8 mouse cellular contexts compared by ENCODE assay signal in the genomic region with DNA sequence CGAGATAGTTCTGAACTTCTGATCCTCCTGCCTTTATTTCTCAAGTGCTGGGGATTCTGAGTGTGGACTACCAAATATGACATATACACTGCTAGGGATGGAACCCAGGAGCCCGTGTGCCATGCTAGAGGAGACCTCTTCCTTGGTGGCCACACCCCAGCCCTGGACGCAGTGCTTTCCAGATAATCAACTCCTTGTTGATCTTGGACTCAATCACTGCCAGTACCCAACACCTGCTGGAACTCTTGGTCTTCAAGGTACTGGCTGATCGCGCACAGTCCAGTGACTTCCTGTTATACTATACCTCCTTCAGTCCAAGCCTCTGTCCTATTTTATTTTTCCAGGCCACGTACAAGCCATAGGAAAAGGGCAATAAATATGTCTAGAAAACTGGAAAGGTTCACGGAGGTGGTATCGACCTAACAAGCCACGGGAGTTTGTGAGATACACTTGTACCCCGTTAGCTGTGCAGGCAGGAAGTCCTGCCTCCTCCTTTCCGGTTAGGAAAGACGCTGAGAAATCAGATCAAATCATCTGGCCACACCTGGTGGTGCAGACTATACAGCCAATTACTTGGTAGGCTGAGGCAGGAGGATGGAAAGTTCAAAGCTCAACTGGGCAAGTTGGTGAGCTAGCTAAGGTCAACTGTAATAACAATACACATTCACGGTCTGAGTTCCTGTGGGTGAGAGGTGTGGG. TPM values are rescaled to one million over a fixed set of nuclear protein-coding genes. Genes with fewer than 3 reads are reported as not detected.
DNase-seq lines count a peak whose midpoint lies in the region; ATAC-seq and TF ChIP-seq lines count a peak whose summit lies in the region.

No protein-coding gene starts in this region.

- H3K36me3 ChIP-seq in CH12.LX (replicated peaks in 1 of 2; ENCODE audit: control insufficient read depth in 1 of 2, insufficient read depth in 1 of 2, low read length in 1 of 2): peaks cover 7 to 27% of the 10 kb centered on the region in 2 experiments
- peaks cover 9% of the 10 kb centered on the region for H3K36me3 ChIP-seq in limb, embryonic 15.5 days

- 45% methylated on average over 13 of the region's 13 CpGs for WGBS in limb, embryonic 15.5 days
- 51% methylated on average over 13 of the region's 13 CpGs for WGBS in olfactory bulb, adult 2 months

- no peak for TF ChIP-seq POLR2A in CH12.LX (IDR thresholded peaks at IDR 0.05; ENCODE audit: low read depth, low read length)
- TF ChIP-seq POLR2A in olfactory bulb, adult 2 months (IDR thresholded peaks at IDR 0.05; ENCODE audit: insufficient read depth, low read depth, low read length): no peak

- TF ChIP-seq RAD21 in CH12.LX (IDR thresholded peaks at IDR 0.05; ENCODE audit: low read depth, low read length): no peak

- peak overlapping the region; percentile 91; the same call in 1 of the 2 replicates for H3K9ac ChIP-seq in CH12.LX (ENCODE audit: insufficient read depth, low read depth)
- peak overlapping the region; percentile 87; the same call in 1 of the 2 replicates for H3K9ac ChIP-seq in limb, embryonic 15.5 days

- H3K27ac ChIP-seq in CH12.LX (ENCODE audit: insufficient read depth, low read depth): peak overlapping the region; percentile 48
- peak overlapping the region; percentile 43; the same call in 1 of the 2 replicates for H3K27ac ChIP-seq in limb, embryonic 15.5 days
- peak overlapping the region; percentile 86 for H3K27ac ChIP-seq in olfactory bulb, adult 2 months (ENCODE audit: insufficient read depth, low read depth, low read length)

- peaks cover 5 to 32% of the 10 kb centered on the region in 2 experiments for H3K4me1 ChIP-seq in CH12.LX (ENCODE audit: control insufficient read depth in 1 of 2, insufficient read depth in 2 of 2)
- peaks cover 30% of the 10 kb centered on the region for H3K4me1 ChIP-seq in limb, embryonic 15.5 days
- H3K4me1 ChIP-seq in olfactory bulb, adult 2 months (ENCODE audit: control insufficient read depth, insufficient read depth, low read length): peaks cover 14% of the 10 kb centered on the region

- DNase-seq in heart, adult 11 months: peak; percentile 93
- no peak for DNase-seq in heart, adult 9 months (ENCODE audit: low spot score in 2 of 2)
- no peak for DNase-seq in CH12.LX (ENCODE audit: extremely low read depth)
- no peak for DNase-seq in kidney, postnatal 36 days
- DNase-seq in spleen, adult 18-20 months: no peak

- ATAC-seq in erythroid progenitor cell, adult 5-6 weeks (replicated peaks; ENCODE audit: low FRiP score, poor library complexity, severe bottlenecking): peak; percentile 75
- ATAC-seq in limb, embryonic 15.5 days (ENCODE audit: insufficient number of reproducible peaks, low FRiP score, low TSS enrichment, low read depth): peak; percentile 3; the same call in 1 of the 2 replicates

- TF ChIP-seq EP300 in CH12.LX (IDR thresholded peaks at IDR 0.05; ENCODE audit: low read length): no peak

- dilution Hi-C loops in CH12.LX (cut with MboI; ENCODE audit: extremely low pct_ligation_motif_present, extremely low pct_unique_long_range_greater_than_20kb, low sequenced_read_pairs): no loop called here

- TF ChIP-seq CTCF in CH12.LX (conservative IDR thresholded peaks at IDR 0.05 in 1 of 2, IDR thresholded peaks at IDR 0.05 in 1 of 2; ENCODE audit: low read depth in 2 of 2, low read length in 2 of 2): no peak
- no peak for TF ChIP-seq CTCF in olfactory bulb, adult 2 months (IDR thresholded peaks at IDR 0.05; ENCODE audit: insufficient read depth, low read depth, low read length)

- in situ Hi-C loops in CH12.LX (cut with MboI; ENCODE audit: low pct_ligation_motif_present, low pct_unique_long_range_greater_than_20kb, low sequenced_read_pairs): no loop called here

- H3K9me3 ChIP-seq in CH12.LX (replicated peaks; ENCODE audit: low read length): no peaks in the 10 kb centered on the region
- no peaks in the 10 kb centered on the region for H3K9me3 ChIP-seq in limb, embryonic 15.5 days

- peak overlapping the region; percentile 74 to 98 (median 95) for H3K4me3 ChIP-seq in CH12.LX (replicated peaks in 1 of 3; ENCODE audit: low read depth in 2 of 3, low read length in 2 of 3, poor library complexity in 1 of 3)
- peak overlapping the region; percentile 99 for H3K4me3 ChIP-seq in limb, embryonic 15.5 days
- peak overlapping the region; percentile 94 for H3K4me3 ChIP-seq in olfactory bulb, adult 2 months (ENCODE audit: insufficient read depth, low read depth, low read length)

- H3K79me2 ChIP-seq in CH12.LX (replicated peaks; ENCODE audit: control insufficient read depth, extremely low read depth, insufficient read depth, poor library complexity, severe bottlenecking): peaks cover 38% of the 10 kb centered on the region

- H3K4me2 ChIP-seq in CH12.LX (ENCODE audit: insufficient read depth, low read depth, poor library complexity, severe bottlenecking): peak overlapping the region; percentile 87
- H3K4me2 ChIP-seq in limb, embryonic 15.5 days: peak overlapping the region; percentile 93

- no peaks in the 10 kb centered on the region for H3K27me3 ChIP-seq in CH12.LX (replicated peaks)
- no peaks in the 10 kb centered on the region for H3K27me3 ChIP-seq in limb, embryonic 15.5 days

TF ChIP-seq in CH12.LX, 34 proteins besides CTCF, POLR2A, EP300 and RAD21:
- TF ChIP-seq MXI1 (IDR thresholded peaks at IDR 0.05; ENCODE audit: low read depth, low read length) (no peak; the same call in none of the 2 replicates), RCOR1 (conservative IDR thresholded peaks at IDR 0.05; ENCODE audit: low read depth, low read length) (no peak), TCF12 (IDR thresholded peaks at IDR 0.05; ENCODE audit: low read depth, low read length) (no peak), MAX (IDR thresholded peaks at IDR 0.05; ENCODE audit: low read length) (peak; percentile 60), ZKSCAN1 (IDR thresholded peaks at IDR 0.05; ENCODE audit: borderline replicate concordance, low read depth, low read length) (no peak), MAZ (IDR thresholded peaks at IDR 0.05; ENCODE audit: low read depth, low read length) (no peak), PAX5 (IDR thresholded peaks at IDR 0.05; ENCODE audit: low read length) (no peak), HCFC1 (IDR thresholded peaks at IDR 0.05; ENCODE audit: low read depth, low read length) (no peak), IRF4 (IDR thresholded peaks at IDR 0.05; ENCODE audit: low read depth, low read length) (no peak), MYC (IDR thresholded peaks at IDR 0.05; ENCODE audit: low read depth, low read length) (no peak; the same call in 1 of the 2 replicates), JUND (conservative IDR thresholded peaks at IDR 0.05; ENCODE audit: low read depth, low read length) (no peak), TBP (conservative IDR thresholded peaks at IDR 0.05; ENCODE audit: low read depth, low read length) (peak; percentile 80), ELF1 (IDR thresholded peaks at IDR 0.05; ENCODE audit: low read depth, low read length) (peak; percentile 40)
TF ChIP-seq in CH12.LX: peak in this region for 3.

RNA-seq across cellular contexts. Expression of a gene that starts 10.0 kb away (rescaled TPM):
- total RNA-seq in CH12.LX (2012; rRNA removed) (8.6 and 10.5 TPM in 2 replicates), CH12.LX (2014; rRNA removed) (7.2 and 9.1 TPM in 2 replicates)
- 22.8 and 23.0 TPM in 2 replicates for polyA plus RNA-seq in CH12.LX (2012; ENCODE audit: insufficient read length, low read depth)
- total RNA-seq in erythroid progenitor cell, adult 5-6 weeks (2015; ENCODE audit: low replicate concordance): 7.5 and 8.6 TPM in 2 replicates
- total RNA-seq in erythroid progenitor cell, adult 5-6 weeks (2017; ENCODE audit: low replicate concordance): 5.4 and 7.4 TPM in 2 replicates
- 12.9 and 15.3 TPM in 2 replicates for polyA plus RNA-seq in limb, embryonic 15.5 days (2015; fragmentation: Nextera tagmentation; extraction: Ambion mirVana)
- polyA plus RNA-seq in olfactory bulb, adult 2 months (2012; ENCODE audit: insufficient read depth, insufficient read length, low replicate concordance, missing spikeins): not detected in 2 replicates

RNA-seq across cellular contexts. Expression of a gene that starts 10.3 kb away (rescaled TPM):
- total RNA-seq in CH12.LX (2012; rRNA removed) (39.2 and 50.4 TPM in 2 replicates), CH12.LX (2014; rRNA removed) (45.3 and 45.6 TPM in 2 replicates)
- 37.6 and 40.8 TPM in 2 replicates for polyA plus RNA-seq in CH12.LX (2012; ENCODE audit: insufficient read length, low read depth)
- total RNA-seq in erythroid progenitor cell, adult 5-6 weeks (2015; ENCODE audit: low replicate concordance): 24.1 and 33.5 TPM in 2 replicates
- total RNA-seq in erythroid progenitor cell, adult 5-6 weeks (2017; ENCODE audit: low replicate concordance): 10.2 and 17.8 TPM in 2 replicates
- polyA plus RNA-seq in limb, embryonic 15.5 days (2015; fragmentation: Nextera tagmentation; extraction: Ambion mirVana): 69.9 and 70.3 TPM in 2 replicates
- not detected in 2 replicates for polyA plus RNA-seq in olfactory bulb, adult 2 months (2012; ENCODE audit: insufficient read depth, insufficient read length, low replicate concordance, missing spikeins)

RNA-seq across cellular contexts. Expression of a gene that starts 35.3 kb away (rescaled TPM):
- total RNA-seq in CH12.LX (2012; rRNA removed) (2.9 and 3.1 TPM in 2 replicates), CH12.LX (2014; rRNA removed) (1.5 and 1.6 TPM in 2 replicates)
- 9.0 and 12.6 TPM in 2 replicates for polyA plus RNA-seq in CH12.LX (2012; ENCODE audit: insufficient read length, low read depth)
- not detected in 2 replicates for total RNA-seq in erythroid progenitor cell, adult 5-6 weeks (2015; ENCODE audit: low replicate concordance)
- not detected in 2 replicates for total RNA-seq in erythroid progenitor cell, adult 5-6 weeks (2017; ENCODE audit: low replicate concordance)
- polyA plus RNA-seq in limb, embryonic 15.5 days (2015; fragmentation: Nextera tagmentation; extraction: Ambion mirVana): 52.6 and 61.2 TPM in 2 replicates
- polyA plus RNA-seq in olfactory bulb, adult 2 months (2012; ENCODE audit: insufficient read depth, insufficient read length, low replicate concordance, missing spikeins): not detected in 2 replicates

Comparison
In these comparisons a context has a peak if more than half of its experiments do, and no peak if none do; other contexts are left out.
1. RNA of a gene that starts 10.0 kb away (polyA plus RNA-seq): 22.8 to 23.0 TPM in CH12.LX and 12.9 to 15.3 TPM in limb, embryonic 15.5 days; not detected in olfactory bulb, adult 2 months; every median in the first group is over 10 times any median in the second.
2. RNA of a gene that starts 35.3 kb away (polyA plus RNA-seq): 52.6 to 61.2 TPM in limb, embryonic 15.5 days and 9.0 to 12.6 TPM in CH12.LX; not detected in olfactory bulb, adult 2 months; every median in the first group is over 10 times any median in the second.
3. Peak in every context shown above with its lines, with median percentiles within 50 percentile points of each other: H3K27ac ChIP-seq and H3K4me3 ChIP-seq.